Mouse (Mus musculus): ENCODE results near the gene Lpo.

GRCm38 (mm10) chr11:87780130-87780529, 48.0 kb downstream of the Lpo start:
- TF ChIP-seq CTCF (conservative IDR thresholded peaks at IDR 0.05; ENCODE audit: low read length) (no peak), NANOG (IDR thresholded peaks at IDR 0.05; ENCODE audit: borderline replicate concordance, low read length) (no peak), POU5F1 (IDR thresholded peaks at IDR 0.05; ENCODE audit: borderline replicate concordance, low read length) (no peak)
